Mouse (Mus musculus): ENCODE measurements around the gene Gm10309. TPM values are rescaled to one million over a fixed set of nuclear protein-coding genes. Genes with fewer than 3 reads are reported as not detected.
A peak's percentile ranks its signal among the peaks of the same experiment; 100 is the strongest.

Gene Gm10309
- total RNA-seq, 1 experiment from 2014 or later = not detected

- ATAC-seq (replicated peaks; ENCODE audit: insufficient number of reproducible peaks, low FRiP score, low TSS enrichment, poor library complexity, severe bottlenecking) = no peak
These were observed 13.6 kb upstream of the Gm10309 start for GRCm38 (mm10) chr17:86518604-86519003.

- ATAC-seq (replicated peaks; ENCODE audit: insufficient number of reproducible peaks, low FRiP score, low TSS enrichment, poor library complexity, severe bottlenecking) = no peak
These were observed 11.6 kb upstream of the Gm10309 start for GRCm38 (mm10) chr17:86516630-86517029.

GRCm38 (mm10) chr17:86514974-86515620 lies 10.1 kb upstream of the Gm10309 start:
- ATAC-seq (replicated peaks; ENCODE audit: insufficient number of reproducible peaks, low FRiP score, low TSS enrichment, poor library complexity, severe bottlenecking) = no peak

- no peak for ATAC-seq (replicated peaks; ENCODE audit: insufficient number of reproducible peaks, low FRiP score, low TSS enrichment, poor library complexity, severe bottlenecking)
These were observed 4.8 kb upstream of the Gm10309 start for GRCm38 (mm10) chr17:86509871-86510270.

- no peak for ATAC-seq (replicated peaks; ENCODE audit: insufficient number of reproducible peaks, low FRiP score, low TSS enrichment, poor library complexity, severe bottlenecking)
These were observed 3.1 kb upstream of the Gm10309 start for GRCm38 (mm10) chr17:86508212-86508490.

- no peak for ATAC-seq (replicated peaks; ENCODE audit: insufficient number of reproducible peaks, low FRiP score, low TSS enrichment, poor library complexity, severe bottlenecking)
These were observed 2.5 kb upstream of the Gm10309 start for GRCm38 (mm10) chr17:86507342-86508211.

- ATAC-seq (replicated peaks; ENCODE audit: insufficient number of reproducible peaks, low FRiP score, low TSS enrichment, poor library complexity, severe bottlenecking) = no peak
These were observed 1.8 kb upstream of the Gm10309 start for GRCm38 (mm10) chr17:86506881-86507280.

- no peak for ATAC-seq (replicated peaks; ENCODE audit: insufficient number of reproducible peaks, low FRiP score, low TSS enrichment, poor library complexity, severe bottlenecking)
These were observed 1.7 kb downstream of the Gm10309 start for GRCm38 (mm10) chr17:86503208-86503897.

GRCm38 (mm10) chr17:86501393-86501792 lies 3.6 kb downstream of the Gm10309 start:
- no peak for ATAC-seq (replicated peaks; ENCODE audit: insufficient number of reproducible peaks, low FRiP score, low TSS enrichment, poor library complexity, severe bottlenecking)

GRCm38 (mm10) chr17:86499359-86500045 lies 5.5 kb downstream of the Gm10309 start:
- no peak for ATAC-seq (replicated peaks; ENCODE audit: insufficient number of reproducible peaks, low FRiP score, low TSS enrichment, poor library complexity, severe bottlenecking)

- ATAC-seq (replicated peaks; ENCODE audit: insufficient number of reproducible peaks, low FRiP score, low TSS enrichment, poor library complexity, severe bottlenecking) = no peak
These were observed 7.7 kb downstream of the Gm10309 start for GRCm38 (mm10) chr17:86497302-86497701.

GRCm38 (mm10) chr17:86496123-86496771 lies 8.8 kb downstream of the Gm10309 start:
- ATAC-seq (replicated peaks; ENCODE audit: insufficient number of reproducible peaks, low FRiP score, low TSS enrichment, poor library complexity, severe bottlenecking) = no peak

- peak; percentile 57; the same call in 1 of the 2 replicates for ATAC-seq (replicated peaks; ENCODE audit: insufficient number of reproducible peaks, low FRiP score, low TSS enrichment, poor library complexity, severe bottlenecking)
These were observed 10.1 kb downstream of the Gm10309 start for GRCm38 (mm10) chr17:86494895-86495294.

GRCm38 (mm10) chr17:86494494-86494893 lies 10.5 kb downstream of the Gm10309 start:
- ATAC-seq (replicated peaks; ENCODE audit: insufficient number of reproducible peaks, low FRiP score, low TSS enrichment, poor library complexity, severe bottlenecking) = no peak

GRCm38 (mm10) chr17:86493891-86494420 lies 11.1 kb downstream of the Gm10309 start:
- no peak for ATAC-seq (replicated peaks; ENCODE audit: insufficient number of reproducible peaks, low FRiP score, low TSS enrichment, poor library complexity, severe bottlenecking)

GRCm38 (mm10) chr17:86492376-86492775 lies 12.7 kb downstream of the Gm10309 start:
- no peak for ATAC-seq (replicated peaks; ENCODE audit: insufficient number of reproducible peaks, low FRiP score, low TSS enrichment, poor library complexity, severe bottlenecking)

- ATAC-seq (replicated peaks; ENCODE audit: insufficient number of reproducible peaks, low FRiP score, low TSS enrichment, poor library complexity, severe bottlenecking) = no peak
These were observed 15.2 kb downstream of the Gm10309 start for GRCm38 (mm10) chr17:86489827-86490226.

GRCm38 (mm10) chr17:86487450-86487849 lies 17.6 kb downstream of the Gm10309 start:
- no peak for ATAC-seq (replicated peaks; ENCODE audit: insufficient number of reproducible peaks, low FRiP score, low TSS enrichment, poor library complexity, severe bottlenecking)

Data from monocyte, adult 5-6 weeks (primary cell).